Mouse (Mus musculus): ENCODE data around the gene Gsta2. TPM values are rescaled to one million over a fixed set of nuclear protein-coding genes. Genes with fewer than 3 reads are reported as not detected.
"Not testable (repeated sequence)": the region's sequence is repeated elsewhere in the genome, so short reads cannot be mapped to it uniquely, and the experiment has no call there.

Gene Gsta2
- polyA plus RNA-seq, 1 experiment from 2014 or later: 0.23 TPM

- Histone ChIP-seq H3K9ac (no peak overlapping the region), H3K36me3 (replicated peaks) (no peaks in the 10 kb centered on the region), H3K4me3 (replicated peaks) (no peak overlapping the region), H3K9me3 (replicated peaks) (no peaks in the 10 kb centered on the region), H3K27ac (replicated peaks) (no peak overlapping the region), H3K4me1 (replicated peaks) (no peaks in the 10 kb centered on the region), H3K4me2 (no peak overlapping the region), H3K27me3 (no peaks in the 10 kb centered on the region)
- 61% methylated on average over 1 of the region's 1 CpGs for WGBS (ENCODE audit: insufficient replicate concordance)
- no peak for ATAC-seq (ENCODE audit: insufficient read depth)
Observed at GRCm38 (mm10) chr9:78298232-78298631, 57.4 kb downstream of the Gsta2 start.

- not testable (repeated sequence) for H3K4me2 ChIP-seq; H3K27me3 ChIP-seq; ATAC-seq (ENCODE audit: insufficient read depth); H3K4me3 ChIP-seq (replicated peaks); H3K4me1 ChIP-seq (replicated peaks); H3K9me3 ChIP-seq (replicated peaks); H3K9ac ChIP-seq; H3K27ac ChIP-seq (replicated peaks); H3K36me3 ChIP-seq (replicated peaks)
- WGBS (ENCODE audit: insufficient replicate concordance): 11% methylated on average over 6 of the region's 6 CpGs
Observed at GRCm38 (mm10) chr9:78296089-78296488, 59.5 kb downstream of the Gsta2 start.

DNA sequence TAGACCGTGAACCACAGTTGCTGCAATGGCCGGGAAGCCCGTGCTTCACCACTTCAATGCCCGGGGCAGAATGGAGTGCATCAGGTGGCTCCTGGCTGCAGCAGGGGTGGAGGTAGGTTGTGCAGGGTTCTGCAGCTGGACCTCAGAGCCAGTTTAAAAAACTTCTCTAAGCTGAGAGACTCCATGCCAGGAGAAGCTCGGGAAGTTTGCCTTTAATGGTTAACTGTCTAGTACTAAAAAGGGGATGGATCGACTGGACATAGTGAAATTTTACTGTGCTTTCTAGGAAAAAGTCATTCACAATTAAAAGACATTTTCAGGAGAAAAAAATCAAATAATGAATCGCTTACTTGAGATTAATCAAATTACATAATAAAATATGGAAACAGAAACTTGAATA lies 60.8 kb downstream of the Gsta2 start:
- not testable (repeated sequence) for ATAC-seq (ENCODE audit: insufficient read depth); H3K4me2 ChIP-seq; H3K36me3 ChIP-seq (replicated peaks); H3K27me3 ChIP-seq; H3K4me1 ChIP-seq (replicated peaks); H3K9me3 ChIP-seq (replicated peaks); H3K27ac ChIP-seq (replicated peaks); H3K4me3 ChIP-seq (replicated peaks); H3K9ac ChIP-seq
- WGBS (ENCODE audit: insufficient replicate concordance): 58% methylated on average over 7 of the region's 7 CpGs

DNA sequence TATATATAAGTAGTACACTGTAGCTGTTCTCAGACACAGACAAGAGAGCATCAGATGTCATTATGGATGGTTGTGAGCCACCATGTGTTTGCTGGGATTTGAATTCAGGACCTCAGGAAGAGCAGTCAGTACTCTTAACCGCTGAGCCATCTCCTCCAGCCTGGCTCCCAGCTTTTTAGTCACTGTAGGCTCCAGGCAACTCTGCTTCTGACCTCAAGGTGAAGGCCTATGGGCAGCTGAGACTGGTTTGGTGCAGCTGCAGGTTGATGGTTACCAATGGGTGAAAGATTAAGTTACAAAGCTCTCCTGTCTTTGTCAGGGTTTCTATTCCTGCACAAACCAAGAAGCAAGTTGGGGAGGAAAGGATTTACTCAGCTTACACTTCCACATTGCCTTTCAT lies 61.9 kb downstream of the Gsta2 start:
- not testable (repeated sequence) for H3K27ac ChIP-seq (replicated peaks); H3K9me3 ChIP-seq (replicated peaks); H3K4me2 ChIP-seq; ATAC-seq (ENCODE audit: insufficient read depth); H3K9ac ChIP-seq; H3K36me3 ChIP-seq (replicated peaks); H3K4me1 ChIP-seq (replicated peaks); H3K27me3 ChIP-seq; H3K4me3 ChIP-seq (replicated peaks)
- WGBS (ENCODE audit: insufficient replicate concordance): 46% methylated on average over 1 of the region's 1 CpGs

DNA sequence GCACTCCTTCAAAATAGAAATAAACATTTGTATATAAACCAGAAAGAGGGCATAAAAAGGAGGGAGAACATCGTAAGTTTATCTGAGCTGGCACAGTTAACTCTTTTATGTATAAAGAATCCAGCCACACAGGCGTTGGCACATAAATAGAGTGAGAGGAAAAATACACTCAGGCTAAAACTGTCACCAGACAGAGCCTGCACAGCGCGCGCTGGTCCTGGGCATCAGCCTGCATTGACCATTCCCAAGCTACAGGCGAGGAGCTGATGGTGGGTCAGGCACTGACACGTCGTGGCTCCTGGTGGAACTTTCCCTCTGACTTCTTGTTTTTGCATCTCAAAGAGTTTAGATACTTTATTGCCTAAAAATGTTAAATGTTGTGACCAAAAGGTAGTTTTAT lies 63.1 kb downstream of the Gsta2 start:
- H3K9me3 ChIP-seq (replicated peaks); H3K27me3 ChIP-seq; H3K36me3 ChIP-seq (replicated peaks); H3K4me3 ChIP-seq (replicated peaks); H3K27ac ChIP-seq (replicated peaks); H3K9ac ChIP-seq; H3K4me1 ChIP-seq (replicated peaks); ATAC-seq (ENCODE audit: insufficient read depth); H3K4me2 ChIP-seq: not testable (repeated sequence)
- WGBS (ENCODE audit: insufficient replicate concordance): 76% methylated on average over 8 of the region's 8 CpGs

DNA sequence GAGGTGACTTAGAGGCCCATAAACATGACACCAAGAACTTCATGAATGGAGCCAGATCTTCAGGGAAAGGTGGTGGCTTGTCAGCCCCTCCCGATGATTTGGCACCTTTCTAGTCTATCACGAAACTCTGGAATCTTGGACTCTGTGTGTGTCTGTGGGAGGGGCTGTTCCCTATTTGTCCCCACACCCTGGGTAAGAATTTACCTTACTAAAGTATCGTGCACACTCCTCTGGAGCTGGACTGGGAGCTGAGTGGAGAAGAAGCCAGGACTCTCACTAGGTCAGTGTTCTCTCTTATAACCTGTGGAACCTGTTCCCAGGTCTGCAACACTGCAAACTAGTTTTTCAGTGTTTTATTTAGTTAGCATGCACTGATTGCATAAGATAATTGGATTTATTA lies 65.9 kb downstream of the Gsta2 start, which contains the start of gene Gm10639:
Gm10639 (plus strand) TSS at position 201 of the 400 bp plus-strand sequence.
- not testable (repeated sequence) for H3K4me2 ChIP-seq; H3K9ac ChIP-seq; H3K4me3 ChIP-seq (replicated peaks); H3K4me1 ChIP-seq (replicated peaks); H3K36me3 ChIP-seq (replicated peaks); ATAC-seq (ENCODE audit: insufficient read depth); H3K9me3 ChIP-seq (replicated peaks); H3K27ac ChIP-seq (replicated peaks); H3K27me3 ChIP-seq
- WGBS (ENCODE audit: insufficient replicate concordance): 61% methylated on average over 3 of the region's 3 CpGs

DNA sequence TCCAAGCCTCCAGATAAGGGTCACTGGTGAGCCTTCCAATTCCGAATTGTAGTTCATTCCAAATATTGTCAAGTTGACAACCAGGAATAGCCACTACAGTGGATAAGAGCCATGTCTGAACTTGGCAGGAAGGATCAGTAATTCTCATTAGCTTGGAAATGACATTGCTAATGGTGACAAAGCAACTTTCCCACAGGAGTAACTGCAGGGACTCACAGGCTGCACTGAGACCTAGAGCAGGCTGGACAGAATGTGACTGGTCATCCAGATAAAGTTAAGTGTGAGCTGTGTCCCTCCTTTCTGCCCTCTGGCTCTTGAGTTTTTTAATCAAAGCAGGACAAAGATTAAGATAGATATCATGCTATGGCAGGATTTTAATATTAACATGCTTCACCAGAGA lies 66.5 kb downstream of the Gsta2 start:
- not testable (repeated sequence) for H3K4me1 ChIP-seq (replicated peaks); H3K9ac ChIP-seq; ATAC-seq (ENCODE audit: insufficient read depth); H3K4me2 ChIP-seq; H3K27ac ChIP-seq (replicated peaks); H3K4me3 ChIP-seq (replicated peaks); H3K9me3 ChIP-seq (replicated peaks); H3K36me3 ChIP-seq (replicated peaks); H3K27me3 ChIP-seq
- 36% methylated on average over 1 of the region's 1 CpGs for WGBS (ENCODE audit: insufficient replicate concordance)

DNA sequence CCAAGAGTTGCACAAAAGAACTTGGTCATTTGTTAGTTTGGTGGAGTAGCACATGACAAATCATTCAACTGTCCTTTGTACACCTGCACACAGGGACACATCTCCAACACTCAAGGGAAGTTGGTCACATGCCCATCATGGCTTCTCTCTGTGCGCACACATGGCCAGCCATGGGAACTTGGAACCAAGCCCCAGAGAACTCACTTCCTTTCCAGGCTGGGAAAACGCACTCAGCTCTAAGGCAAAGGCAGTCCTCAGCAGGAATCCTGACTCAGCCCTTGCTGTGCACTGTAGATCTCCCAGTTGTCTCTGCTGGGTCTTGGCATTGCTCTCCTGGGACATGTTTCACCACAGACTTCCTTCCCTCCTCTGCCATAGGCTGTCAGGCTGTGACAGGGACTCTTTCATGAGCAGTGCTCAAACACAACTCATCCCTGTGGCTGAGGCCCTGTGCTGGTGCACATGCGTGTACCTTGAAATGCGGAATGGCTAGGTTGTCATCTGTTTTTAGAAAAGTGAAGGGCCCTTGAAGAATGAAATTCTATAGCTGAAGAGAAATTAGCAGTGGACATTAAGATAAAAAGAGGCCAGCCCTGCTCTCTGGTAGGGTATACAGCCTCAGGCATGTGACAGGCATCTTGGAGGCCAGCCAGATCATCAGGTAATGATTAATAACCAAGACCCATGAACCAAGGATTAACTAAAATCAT lies 73.4 kb downstream of the Gsta2 start:
- not testable (repeated sequence) for H3K9ac ChIP-seq; ATAC-seq (ENCODE audit: insufficient read depth); H3K27ac ChIP-seq (replicated peaks)

More for the DNA sequence above, 73.4 kb downstream of the Gsta2 start:
- not testable (repeated sequence) for H3K4me1 ChIP-seq (replicated peaks); H3K4me3 ChIP-seq (replicated peaks); H3K27me3 ChIP-seq; H3K9me3 ChIP-seq (replicated peaks); H3K36me3 ChIP-seq (replicated peaks); H3K4me2 ChIP-seq
- WGBS (ENCODE audit: insufficient replicate concordance): 65% methylated on average over 4 of the region's 4 CpGs

Other genes with a start within 250 kb of the Gsta2 start
- 74.2 and 81.2 TPM in 2 replicates for gene Fbxo9, start 246.7 kb downstream of the Gsta2 start, polyA plus RNA-seq (2015; fragmentation: Nextera tagmentation; extraction: Ambion mirVana)
- gene Ick, start 246.6 kb downstream of the Gsta2 start, polyA plus RNA-seq (2015; fragmentation: Nextera tagmentation; extraction: Ambion mirVana): 4.6 TPM in 2 replicates
- gene Gsta4, start 173.0 kb downstream of the Gsta2 start, polyA plus RNA-seq (2015; fragmentation: Nextera tagmentation; extraction: Ambion mirVana): 36.2 and 38.3 TPM in 2 replicates
- not detected in 2 replicates for gene Gsta1, start 125.1 kb downstream of the Gsta2 start, polyA plus RNA-seq (2015; fragmentation: Nextera tagmentation; extraction: Ambion mirVana)
- 0.26 and 0.36 TPM in 2 replicates for gene Gm3776, start 98.7 kb downstream of the Gsta2 start, polyA plus RNA-seq (2015; fragmentation: Nextera tagmentation; extraction: Ambion mirVana)
- gene Gm10639, start 65.9 kb downstream of the Gsta2 start, polyA plus RNA-seq (2015; fragmentation: Nextera tagmentation; extraction: Ambion mirVana): not detected in 2 replicates
- gene Omt2a, start 41.0 kb downstream of the Gsta2 start, polyA plus RNA-seq (2015; fragmentation: Nextera tagmentation; extraction: Ambion mirVana): not detected in 2 replicates
- gene Omt2b, start 28.2 kb downstream of the Gsta2 start, polyA plus RNA-seq (2015; fragmentation: Nextera tagmentation; extraction: Ambion mirVana): not detected in 2 replicates
- not detected in 2 replicates for gene Dppa5a, start 12.4 kb upstream of the Gsta2 start, polyA plus RNA-seq (2015; fragmentation: Nextera tagmentation; extraction: Ambion mirVana)
- 0.03 and 0.08 TPM in 2 replicates for gene Ooep, start 22.9 kb upstream of the Gsta2 start, polyA plus RNA-seq (2015; fragmentation: Nextera tagmentation; extraction: Ambion mirVana)
- not detected in 2 replicates for gene Ddx43, start 40.0 kb upstream of the Gsta2 start, polyA plus RNA-seq (2015; fragmentation: Nextera tagmentation; extraction: Ambion mirVana)
- 0.82 and 0.98 TPM in 2 replicates for gene Cgas, start 87.4 kb upstream of the Gsta2 start, polyA plus RNA-seq (2015; fragmentation: Nextera tagmentation; extraction: Ambion mirVana)
- gene Mto1, start 92.4 kb upstream of the Gsta2 start, polyA plus RNA-seq (2015; fragmentation: Nextera tagmentation; extraction: Ambion mirVana): 19.6 and 19.8 TPM in 2 replicates
- gene Gm17324, start 93.0 kb upstream of the Gsta2 start, polyA plus RNA-seq (2015; fragmentation: Nextera tagmentation; extraction: Ambion mirVana): 0.45 and 0.68 TPM in 2 replicates
- 2,003 and 2,036 TPM in 2 replicates for gene Eef1a1, start 133.4 kb upstream of the Gsta2 start, polyA plus RNA-seq (2015; fragmentation: Nextera tagmentation; extraction: Ambion mirVana)
- gene Slc17a5, start 232.3 kb upstream of the Gsta2 start, polyA plus RNA-seq (2015; fragmentation: Nextera tagmentation; extraction: Ambion mirVana): 4.2 and 4.7 TPM in 2 replicates